ENCODE assay signal across 8 mouse cellular contexts in the genomic region with DNA sequence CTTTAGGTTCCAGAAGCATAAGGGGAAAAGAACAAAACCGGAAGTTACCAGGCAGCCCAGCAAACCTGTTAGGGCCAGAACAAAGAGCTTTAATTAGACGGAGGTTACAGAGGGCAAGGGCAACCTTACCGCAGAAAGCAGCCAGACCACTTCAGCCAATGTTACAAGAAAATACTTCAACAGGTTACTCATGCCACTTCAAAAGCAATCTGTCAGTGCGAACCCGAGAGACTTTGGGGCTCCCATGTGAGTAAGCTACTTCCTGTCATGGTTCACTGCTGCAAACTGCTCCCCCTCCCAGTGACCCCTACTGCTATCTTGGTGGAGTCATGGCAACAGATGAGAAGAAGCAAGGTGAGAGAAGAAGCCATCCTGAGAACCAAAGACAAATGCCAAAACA. TPM values are rescaled to one million over a fixed set of nuclear protein-coding genes. Genes with fewer than 3 reads are reported as not detected.
A peak's percentile ranks its signal among the peaks of the same experiment; 100 is the strongest.
DNase-seq lines count a peak whose midpoint lies in the region; TF ChIP-seq lines count a peak whose summit lies in the region.
"Had no signal": no experiment of that assay in that cellular context is flagged by ENCODE, and none has a peak within 500 bp of the region (broad histone marks: within the 10 kb centered on the region; RNA-seq: fewer than 3 reads in every experiment).

No protein-coding gene starts in this region.

- 40% methylated on average over 5 of the region's 5 CpGs for WGBS in olfactory bulb, adult 2 months

- no peak for TF ChIP-seq CTCF in olfactory bulb, adult 2 months (IDR thresholded peaks at IDR 0.05; ENCODE audit: insufficient read depth, low read depth, low read length)

- H3K4me1 ChIP-seq in olfactory bulb, adult 2 months (ENCODE audit: control insufficient read depth, insufficient read depth, low read length): peaks cover 8% of the 10 kb centered on the region

- peak overlapping the region; percentile 54 for H3K27ac ChIP-seq in olfactory bulb, adult 2 months (ENCODE audit: insufficient read depth, low read depth, low read length)

- no peak for TF ChIP-seq POLR2A in olfactory bulb, adult 2 months (IDR thresholded peaks at IDR 0.05; ENCODE audit: insufficient read depth, low read depth, low read length)

- no peak overlapping the region for H3K4me3 ChIP-seq in olfactory bulb, adult 2 months (ENCODE audit: insufficient read depth, low read depth, low read length)

- peak; percentile 18 for DNase-seq in ES-CJ7 (ENCODE audit: low read depth, low spot score)
- DNase-seq in embryo, embryonic 10 days (ENCODE audit: low spot score): peak; percentile 43
- DNase-seq in kidney, postnatal 10 days: peak; percentile 27
- no peak for DNase-seq in frontal cortex, postnatal 14 days (ENCODE audit: low spot score in 2 of 2)
- no peak for DNase-seq in adrenal gland, adult 18-20 months (ENCODE audit: low spot score in 2 of 2)
- DNase-seq in cerebellum, adult 9-10 months: no peak
- DNase-seq: cerebellum, adult 9-11 months had no signal

RNA-seq across cellular contexts. Expression of a gene that starts 18.0 kb away (rescaled TPM):
- polyA plus RNA-seq in olfactory bulb, adult 2 months (2012; ENCODE audit: insufficient read depth, insufficient read length, low replicate concordance, missing spikeins): not detected in 2 replicates
- 10 to 100 TPM; 57.4 to 60.2 TPM for total RNA-seq in adrenal gland, adult 18-20 months (2021)

Comparison
In these comparisons a context has a peak if more than half of its experiments do, and no peak if none do; other contexts are left out.
1. DNase-seq: peak in ES-CJ7 (single experiment), embryo, embryonic 10 days (single experiment) and kidney, postnatal 10 days (single experiment); none in frontal cortex, postnatal 14 days (0 of 2), adrenal gland, adult 18-20 months (0 of 2) and cerebellum, adult 9-10 months (single experiment).